Mouse (Mus musculus): ENCODE measurements at regions not wholly inside any gene's neighbourhood (a gene's known extent, or its start where the extent isn't known, plus 50 kb on each side); places are given as distances from the start of the nearest gene placed in this dataset.

- Histone ChIP-seq H3K9me3 (replicated peaks; ENCODE audit: insufficient read depth, low read length) (no peaks in the 10 kb centered on the region), H3K27me3 (ENCODE audit: control insufficient read depth in 1 of 2, insufficient read depth in 2 of 2, low read length in 2 of 2) (no peaks in the 10 kb centered on the region), H3K9ac (ENCODE audit: control insufficient read depth, low read depth, low read length, poor library complexity, severe bottlenecking) (no peak overlapping the region), H3K79me2 (ENCODE audit: control insufficient read depth, insufficient read depth, low read length, poor library complexity) (no peaks in the 10 kb centered on the region), H3K4me1 (ENCODE audit: control insufficient read depth in 1 of 2, insufficient read depth in 2 of 2, low read length in 2 of 2) (no peaks in the 10 kb centered on the region), H3K36me3 (ENCODE audit: control insufficient read depth in 1 of 2, insufficient read depth in 2 of 2, low read length in 2 of 2) (no peaks in the 10 kb centered on the region), H3K27ac (ENCODE audit: control insufficient read depth, low read depth, low read length) (no peak overlapping the region), H3K4me3 (ENCODE audit: control insufficient read depth in 1 of 2, insufficient read depth in 1 of 2, low read depth in 2 of 2, low read length in 2 of 2) (no peak overlapping the region)
- no peak for TF ChIP-seq GABPA (IDR thresholded peaks at IDR 0.05; ENCODE audit: low read depth, low read length)
- TF ChIP-seq TBP (IDR thresholded peaks at IDR 0.05; ENCODE audit: low read depth, low read length): no peak
- no peak for TF ChIP-seq TAL1 (IDR thresholded peaks at IDR 0.05; ENCODE audit: low read length)
- DNase-seq (ENCODE audit: low read depth, low spot score): peak; percentile 3
Measured at GRCm38 (mm10) chr5:138897255-138897654, 77.4 kb downstream of the Gm5294 start.

DNA sequence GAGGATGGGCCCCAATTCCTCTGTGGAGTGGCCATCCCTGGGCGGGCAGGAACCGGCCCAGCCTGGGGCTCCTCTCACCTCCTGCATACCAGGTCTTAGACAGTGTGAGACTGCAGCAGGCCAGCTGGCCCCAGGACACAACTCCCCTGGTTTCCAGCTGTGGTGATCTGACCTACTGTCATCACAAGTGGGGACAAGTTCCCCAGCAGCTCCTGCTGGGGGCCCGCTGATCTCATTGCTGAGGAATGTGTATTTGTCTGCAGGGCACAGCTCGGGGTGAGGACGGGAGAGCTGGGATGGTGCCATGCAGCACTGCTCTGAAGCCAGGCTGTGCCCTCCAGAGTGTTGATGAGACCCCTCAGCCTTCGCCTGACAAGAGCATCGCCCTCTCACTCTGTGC lies 78.6 kb downstream of the Gm5294 start:
- no peak overlapping the region for H3K4me3 ChIP-seq (ENCODE audit: control insufficient read depth in 1 of 2, insufficient read depth in 1 of 2, low read depth in 2 of 2, low read length in 2 of 2)
- no peaks in the 10 kb centered on the region for H3K9me3 ChIP-seq (replicated peaks; ENCODE audit: insufficient read depth, low read length)
- H3K79me2 ChIP-seq (ENCODE audit: control insufficient read depth, insufficient read depth, low read length, poor library complexity): no peaks in the 10 kb centered on the region
- H3K9ac ChIP-seq (ENCODE audit: control insufficient read depth, low read depth, low read length, poor library complexity, severe bottlenecking): no peak overlapping the region
- TF ChIP-seq MAX (IDR thresholded peaks at IDR 0.05; ENCODE audit: low read length) (no peak), RAD21 (IDR thresholded peaks at IDR 0.05; ENCODE audit: low read depth, low read length) (no peak), ZKSCAN1 (IDR thresholded peaks at IDR 0.05; ENCODE audit: low read depth, low read length) (no peak), USF2 (IDR thresholded peaks at IDR 0.05; ENCODE audit: borderline replicate concordance in 1 of 2, insufficient read depth in 1 of 2, low read depth in 1 of 2, low read length in 2 of 2) (no peak), NRF1 (IDR thresholded peaks at IDR 0.05; ENCODE audit: insufficient read depth, low read depth, low read length, poor library complexity, severe bottlenecking) (no peak), CHD1 (IDR thresholded peaks at IDR 0.05; ENCODE audit: low read depth, low read length) (no peak), TBP (IDR thresholded peaks at IDR 0.05; ENCODE audit: low read depth, low read length) (no peak)
- no peak overlapping the region for H3K27ac ChIP-seq (ENCODE audit: control insufficient read depth, low read depth, low read length)
- no peaks in the 10 kb centered on the region for H3K36me3 ChIP-seq (ENCODE audit: control insufficient read depth in 1 of 2, insufficient read depth in 2 of 2, low read length in 2 of 2)
- H3K4me1 ChIP-seq (ENCODE audit: control insufficient read depth in 1 of 2, insufficient read depth in 2 of 2, low read length in 2 of 2): no peaks in the 10 kb centered on the region
- no peak for DNase-seq (ENCODE audit: low read depth, low spot score)
- no peaks in the 10 kb centered on the region for H3K27me3 ChIP-seq (ENCODE audit: control insufficient read depth in 1 of 2, insufficient read depth in 2 of 2, low read length in 2 of 2)

DNA sequence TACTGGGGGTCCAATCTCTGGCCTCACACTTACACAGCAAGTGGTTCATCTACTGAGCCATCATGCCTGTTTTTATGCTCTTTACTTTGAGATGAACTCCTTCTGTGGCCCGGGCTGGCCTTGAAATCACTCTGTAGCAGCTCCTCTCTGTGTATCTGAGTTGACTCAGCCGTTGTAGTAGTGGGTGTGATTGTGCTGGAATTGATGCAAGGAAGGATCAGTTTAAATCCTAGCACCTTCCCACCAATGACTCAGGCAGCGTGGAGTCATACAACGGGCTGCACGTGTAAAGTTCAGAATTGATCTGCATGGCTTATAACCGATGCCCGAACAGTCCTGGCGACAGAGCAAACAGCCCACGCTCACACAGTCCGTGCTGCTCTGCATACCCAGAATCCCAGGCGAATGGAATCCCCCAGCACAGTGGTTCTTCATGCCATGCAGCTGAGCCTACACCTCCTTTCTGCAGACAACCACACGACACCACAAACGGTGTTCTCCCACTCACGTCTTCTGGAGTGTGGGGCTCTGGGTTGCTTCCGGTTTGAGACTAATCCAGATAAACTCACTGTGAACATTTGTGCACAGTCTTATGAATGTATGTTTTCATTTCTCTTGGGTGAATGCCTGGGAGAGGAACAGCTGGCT lies 81.2 kb downstream of the Gm5294 start:
- no peaks in the 10 kb centered on the region for H3K4me1 ChIP-seq (ENCODE audit: control insufficient read depth in 1 of 2, insufficient read depth in 2 of 2, low read length in 2 of 2)
- no peaks in the 10 kb centered on the region for H3K27me3 ChIP-seq (ENCODE audit: control insufficient read depth in 1 of 2, insufficient read depth in 2 of 2, low read length in 2 of 2)
- TF ChIP-seq EP300 (IDR thresholded peaks at IDR 0.05; ENCODE audit: low read depth in 1 of 2, low read length in 2 of 2): no peak
- TF ChIP-seq TAL1 (IDR thresholded peaks at IDR 0.05; ENCODE audit: low read length): no peak
- no peak for TF ChIP-seq TCF12 (IDR thresholded peaks at IDR 0.05; ENCODE audit: low read depth, low read length)
- no peak for TF ChIP-seq USF2 (IDR thresholded peaks at IDR 0.05; ENCODE audit: borderline replicate concordance in 1 of 2, insufficient read depth in 1 of 2, low read depth in 1 of 2, low read length in 2 of 2)
- TF ChIP-seq NELFE (IDR thresholded peaks at IDR 0.05; ENCODE audit: low read depth, low read length): no peak
- no peak for TF ChIP-seq MAFK (IDR thresholded peaks at IDR 0.05; ENCODE audit: borderline replicate concordance, low read depth, low read length)
- TF ChIP-seq POLR2AphosphoS2 (IDR thresholded peaks at IDR 0.05; ENCODE audit: low read length): no peak
- no peak for TF ChIP-seq CTCF (IDR thresholded peaks at IDR 0.05 in 2 of 3, conservative IDR thresholded peaks at IDR 0.05 in 1 of 3; ENCODE audit: control insufficient read depth in 1 of 3, insufficient read depth in 1 of 3, low read depth in 2 of 3, low read length in 3 of 3, poor library complexity in 1 of 3, severe bottlenecking in 1 of 3)
- no peak for TF ChIP-seq MYB (IDR thresholded peaks at IDR 0.05; ENCODE audit: low read depth, low read length)
- TF ChIP-seq E2F4 (IDR thresholded peaks at IDR 0.05; ENCODE audit: borderline replicate concordance, low read depth, low read length): no peak
- TF ChIP-seq CHD2 (IDR thresholded peaks at IDR 0.05; ENCODE audit: low read length): no peak
- no peak for TF ChIP-seq RCOR1 (IDR thresholded peaks at IDR 0.05; ENCODE audit: low read depth, low read length)
- TF ChIP-seq POLR2AphosphoS5 (IDR thresholded peaks at IDR 0.05; ENCODE audit: borderline replicate concordance, low read depth, low read length): no peak
- TF ChIP-seq GABPA (IDR thresholded peaks at IDR 0.05; ENCODE audit: low read depth, low read length): no peak
- TF ChIP-seq MAX (IDR thresholded peaks at IDR 0.05; ENCODE audit: low read length): no peak
- TF ChIP-seq NRF1 (IDR thresholded peaks at IDR 0.05; ENCODE audit: insufficient read depth, low read depth, low read length, poor library complexity, severe bottlenecking): no peak
- H3K9ac ChIP-seq (ENCODE audit: control insufficient read depth, low read depth, low read length, poor library complexity, severe bottlenecking): no peak overlapping the region
- no peaks in the 10 kb centered on the region for H3K79me2 ChIP-seq (ENCODE audit: control insufficient read depth, insufficient read depth, low read length, poor library complexity)
- H3K9me3 ChIP-seq (replicated peaks; ENCODE audit: insufficient read depth, low read length): no peaks in the 10 kb centered on the region
- H3K36me3 ChIP-seq (ENCODE audit: control insufficient read depth in 1 of 2, insufficient read depth in 2 of 2, low read length in 2 of 2): no peaks in the 10 kb centered on the region
- no peak overlapping the region for H3K27ac ChIP-seq (ENCODE audit: control insufficient read depth, low read depth, low read length)
- no peak overlapping the region for H3K4me3 ChIP-seq (ENCODE audit: control insufficient read depth in 1 of 2, insufficient read depth in 1 of 2, low read depth in 2 of 2, low read length in 2 of 2)
- DNase-seq (ENCODE audit: low read depth, low spot score): no peak

Data from MEL (cell line).